Mouse (Mus musculus) MEL (cell line): ENCODE measurements around the gene Clrn2.

Experiments
- CHD1 ChIP-seq: IDR thresholded peaks from 2 replicates; pipeline ENCODE4 v1.6.1; 2012; ENCODE audit warnings: low read depth, mild to moderate bottlenecking, inconsistent platforms, low read length, improper control_type of control experiment
- CTCF ChIP-seq, 3 experiments: IDR thresholded peaks in 2 of 3; conservative IDR thresholded peaks in 1 of 3; 2 replicates each; pipeline ENCODE4 v1.5.1; 2011 to 2012; ENCODE audit warnings: low read length in 3 of 3, low read depth in 2 of 3, mild to moderate bottlenecking in 2 of 3, improper control_type of control experiment in 1 of 3, inconsistent platforms in 1 of 3, mixed read lengths in 1 of 3, moderate library complexity in 1 of 3; ENCODE audit not compliant: control insufficient read depth in 1 of 3, insufficient read depth in 1 of 3, poor library complexity in 1 of 3, severe bottlenecking in 1 of 3
- EP300 ChIP-seq, 2 experiments: IDR thresholded peaks; 2 replicates each; pipeline ENCODE4 v1.6.1; 2011; ENCODE audit warnings: improper control_type of control experiment in 2 of 2, low read length in 2 of 2, low read depth in 1 of 2, mild to moderate bottlenecking in 1 of 2
- HCFC1 ChIP-seq: IDR thresholded peaks from 2 replicates; pipeline ENCODE4 v1.6.1; 2012; ENCODE audit warnings: low read depth, mild to moderate bottlenecking, inconsistent platforms, low read length, improper control_type of control experiment, moderate library complexity
- MAZ ChIP-seq: IDR thresholded peaks from 2 replicates; pipeline ENCODE4 v1.6.1; 2012; ENCODE audit warnings: low read depth, mild to moderate bottlenecking, inconsistent platforms, low read length, improper control_type of control experiment
- MXI1 ChIP-seq: IDR thresholded peaks from 2 replicates; pipeline ENCODE4 v1.6.1; 2011; ENCODE audit warnings: mild to moderate bottlenecking, low read depth, low read length, improper control_type of control experiment
- MYC ChIP-seq: IDR thresholded peaks from 2 replicates; pipeline ENCODE4 v1.6.1; 2011; ENCODE audit warnings: low read depth, mild to moderate bottlenecking, low read length, improper control_type of control experiment, moderate library complexity
- POLR2AphosphoS2 ChIP-seq: IDR thresholded peaks from 2 replicates; pipeline ENCODE4 v1.6.1; 2011; ENCODE audit warnings: low read length, improper control_type of control experiment
- RAD21 ChIP-seq: IDR thresholded peaks from 2 replicates; pipeline ENCODE4 v1.6.1; 2011; ENCODE audit warnings: mild to moderate bottlenecking, low read depth, low read length, improper control_type of control experiment
- RCOR1 ChIP-seq: IDR thresholded peaks from 2 replicates; pipeline ENCODE4 v1.6.1; 2012; ENCODE audit warnings: low read depth, mild to moderate bottlenecking, inconsistent platforms, low read length, improper control_type of control experiment
- SMC3 ChIP-seq: IDR thresholded peaks from 2 replicates; pipeline ENCODE4 v1.6.1; 2011; ENCODE audit warnings: low read depth, low read length, improper control_type of control experiment
- UBTF ChIP-seq: IDR thresholded peaks from 2 replicates; pipeline ENCODE4 v1.6.1; 2012; ENCODE audit warnings: low read depth, mild to moderate bottlenecking, inconsistent platforms, low read length, improper control_type of control experiment, moderate library complexity, borderline replicate concordance; ENCODE audit not compliant: insufficient read depth
- ZMIZ1 ChIP-seq: IDR thresholded peaks from 2 replicates; pipeline ENCODE4 v1.6.1; 2012; ENCODE audit warnings: low read depth, mild to moderate bottlenecking, inconsistent platforms, low read length, improper control_type of control experiment, moderate library complexity

GRCm38 (mm10) chr5:45417859-45418443 lies 35.6 kb upstream of the Clrn2 start:
- no peak for TF ChIP-seq CTCF (IDR thresholded peaks at IDR 0.05 in 2 of 3, conservative IDR thresholded peaks at IDR 0.05 in 1 of 3; ENCODE audit: control insufficient read depth in 1 of 3, insufficient read depth in 1 of 3, low read depth in 2 of 3, low read length in 3 of 3, poor library complexity in 1 of 3, severe bottlenecking in 1 of 3)
- TF ChIP-seq CHD1 = no peak
- TF ChIP-seq RCOR1 = no peak; the same call in 1 of the 2 replicates
- TF ChIP-seq ZMIZ1 = no peak
- no peak for TF ChIP-seq UBTF
- no peak for TF ChIP-seq RAD21
- TF ChIP-seq MYC = peak; percentile 59; the same call in 1 of the 2 replicates
- no peak for TF ChIP-seq MXI1
- no peak for TF ChIP-seq SMC3
- TF ChIP-seq EP300 (IDR thresholded peaks at IDR 0.05; ENCODE audit: low read depth in 1 of 2, low read length in 2 of 2) = peak; percentile 85
- TF ChIP-seq POLR2AphosphoS2 = no peak
- TF ChIP-seq HCFC1 = no peak
- TF ChIP-seq MAZ = no peak
